Mouse (Mus musculus) fibroblast of lung, adult 2 months (primary cell): ENCODE results near the gene Cog5.

ENCODE experiments used
- DNase-seq: peaks from one replicate; pipeline ENCODE4 v3.0.0-alpha.2; 2011; ENCODE audit warnings: low read depth

Cog5 gene

GRCm38 (mm10) chr12:31895095-31895734 lies 240.5 kb downstream of the Cog5 start:
- DNase-seq: no peak

GRCm38 (mm10) chr12:31895888-31896287 lies 241.2 kb downstream of the Cog5 start:
- DNase-seq: no peak

GRCm38 (mm10) chr12:31896295-31896694 lies 241.6 kb downstream of the Cog5 start:
- no peak for DNase-seq

GRCm38 (mm10) chr12:31896986-31897385 lies 242.3 kb downstream of the Cog5 start:
- no peak for DNase-seq

GRCm38 (mm10) chr12:31897456-31897855 lies 242.8 kb downstream of the Cog5 start:
- no peak for DNase-seq

GRCm38 (mm10) chr12:31900391-31900914 lies 245.8 kb downstream of the Cog5 start:
- no peak for DNase-seq

GRCm38 (mm10) chr12:31905696-31906551 lies 251.3 kb downstream of the Cog5 start:
- DNase-seq: no peak

GRCm38 (mm10) chr12:31907436-31907835 lies 252.8 kb downstream of the Cog5 start:
- DNase-seq: no peak

- DNase-seq: no peak
These were observed 258.4 kb downstream of the Cog5 start for GRCm38 (mm10) chr12:31912966-31913551.

- peak; percentile 66 for DNase-seq
These were observed 258.9 kb downstream of the Cog5 start for GRCm38 (mm10) chr12:31913614-31914013.

GRCm38 (mm10) chr12:31916691-31917090 lies 262.0 kb downstream of the Cog5 start:
- DNase-seq: no peak

GRCm38 (mm10) chr12:31917245-31917644 lies 262.6 kb downstream of the Cog5 start:
- DNase-seq: peak; percentile 52

GRCm38 (mm10) chr12:31920464-31921405 lies 266.1 kb downstream of the Cog5 start:
- DNase-seq: no peak

- no peak for DNase-seq
These were observed 269.5 kb downstream of the Cog5 start for GRCm38 (mm10) chr12:31924135-31924534.

- DNase-seq: no peak
These were observed 270.7 kb downstream of the Cog5 start for GRCm38 (mm10) chr12:31925343-31925742.

- no peak for DNase-seq
These were observed 272.0 kb downstream of the Cog5 start for GRCm38 (mm10) chr12:31926661-31927061.

GRCm38 (mm10) chr12:31928498-31928897 lies 273.8 kb downstream of the Cog5 start:
- DNase-seq: no peak

- DNase-seq: no peak
These were observed 277.1 kb downstream of the Cog5 start for GRCm38 (mm10) chr12:31931818-31932217.

GRCm38 (mm10) chr12:31936657-31937300 lies 282.1 kb downstream of the Cog5 start:
- no peak for DNase-seq

- DNase-seq: no peak
These were observed 282.9 kb downstream of the Cog5 start for GRCm38 (mm10) chr12:31937613-31938012.

GRCm38 (mm10) chr12:31938391-31938997 lies 283.8 kb downstream of the Cog5 start:
- no peak for DNase-seq
